Mouse (Mus musculus) lung, postnatal 0 days (tissue): ENCODE measurements around the gene Klk8.

ENCODE experiments used
- CTCF ChIP-seq: IDR thresholded peaks from 2 replicates; pipeline ENCODE4 v1.5.1; 2016; ENCODE audit warnings: antibody characterized with exemption, mild to moderate bottlenecking
- EP300 ChIP-seq: IDR thresholded peaks from 2 replicates; pipeline ENCODE4 v1.6.1; 2016; ENCODE audit warnings: antibody characterized with exemption, mild to moderate bottlenecking, control low read depth

DNA sequence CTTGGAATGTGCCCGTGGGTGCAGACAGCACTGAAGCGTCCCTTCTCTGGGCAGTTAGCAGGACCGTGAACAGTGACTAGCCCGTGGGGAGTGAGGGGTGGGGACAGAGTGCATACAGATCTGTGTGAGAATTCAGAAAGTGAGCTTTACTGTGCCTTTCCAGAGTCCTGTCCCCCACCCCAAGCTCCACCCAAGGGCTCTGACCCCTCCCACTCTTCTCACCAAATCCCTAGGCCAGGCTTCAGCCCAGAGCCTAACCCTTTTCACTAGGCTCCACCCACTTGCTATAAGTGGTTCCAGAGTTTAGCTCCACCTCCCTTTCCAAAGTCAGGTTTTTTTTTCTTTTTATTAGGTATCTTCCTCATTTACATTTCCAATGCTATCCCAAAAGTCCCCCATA, 46.4 kb downstream of the Klk8 start:
- TF ChIP-seq CTCF, result no peak
- TF ChIP-seq EP300, result no peak
